Mouse (Mus musculus) cerebellum, adult 11 months (tissue): ENCODE measurements at regions not wholly inside any gene's neighbourhood (a gene's known extent, or its start where the extent isn't known, plus 50 kb on each side); places are given as distances from the start of the nearest gene placed in this dataset.

ENCODE experiments used
- DNase-seq: peaks from one replicate; pipeline ENCODE4 v3.0.0; 2022

DNA sequence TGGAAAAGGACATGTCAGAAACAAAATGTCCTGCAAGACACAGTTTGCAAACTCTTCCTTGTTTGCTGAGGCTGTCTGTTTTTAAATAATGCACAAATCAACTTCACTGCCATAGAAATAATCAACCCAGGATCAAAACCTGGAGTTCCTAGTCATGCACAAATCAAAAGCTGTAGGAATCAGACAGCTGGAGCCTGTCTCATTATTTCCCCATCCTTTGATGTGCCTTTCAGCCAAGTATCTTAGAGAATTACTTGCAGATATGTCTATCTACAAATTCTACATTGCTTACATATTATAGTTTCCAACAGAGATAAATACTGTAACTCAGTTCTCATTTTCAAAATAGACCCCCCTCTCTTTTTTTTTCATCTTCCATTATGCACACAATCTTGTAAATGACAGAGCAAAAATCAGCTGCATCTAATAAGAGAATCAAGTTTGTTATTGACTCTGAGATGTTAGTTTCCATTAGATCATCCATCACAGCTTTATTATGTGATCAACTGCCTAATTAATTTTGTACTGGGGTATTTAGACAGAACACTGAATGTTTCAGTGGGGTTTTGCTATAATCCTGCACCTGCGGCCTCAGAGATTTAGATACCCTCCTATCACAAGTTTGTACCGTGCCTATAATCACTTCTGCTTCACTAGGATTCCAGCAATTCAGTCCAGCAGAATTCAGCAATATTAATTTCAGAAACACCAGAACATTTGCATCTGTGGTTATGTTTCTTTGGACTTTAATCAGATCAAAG is 798.9 kb upstream of the Tenm2 start:
- no peak for DNase-seq

DNA sequence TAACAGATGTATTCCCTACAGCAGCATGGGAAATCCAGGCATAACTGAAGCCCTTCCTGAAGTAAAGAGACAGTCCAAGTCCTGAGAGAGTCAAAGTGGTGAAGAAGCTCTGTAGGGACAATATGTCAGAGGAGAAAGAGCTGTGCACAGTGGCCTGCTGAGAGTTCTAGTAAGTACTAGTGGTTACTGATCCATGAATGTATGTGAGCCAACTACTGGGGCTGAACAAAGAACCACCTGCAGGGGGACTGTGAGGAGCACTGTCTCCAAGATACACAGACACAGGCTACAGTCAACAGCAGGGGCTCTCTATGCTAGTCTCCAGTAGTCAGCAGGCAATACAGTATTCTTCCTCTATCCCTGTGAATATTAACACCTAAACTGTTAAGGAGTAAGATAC is 785.9 kb upstream of the Tenm2 start:
- DNase-seq, result no peak

DNA sequence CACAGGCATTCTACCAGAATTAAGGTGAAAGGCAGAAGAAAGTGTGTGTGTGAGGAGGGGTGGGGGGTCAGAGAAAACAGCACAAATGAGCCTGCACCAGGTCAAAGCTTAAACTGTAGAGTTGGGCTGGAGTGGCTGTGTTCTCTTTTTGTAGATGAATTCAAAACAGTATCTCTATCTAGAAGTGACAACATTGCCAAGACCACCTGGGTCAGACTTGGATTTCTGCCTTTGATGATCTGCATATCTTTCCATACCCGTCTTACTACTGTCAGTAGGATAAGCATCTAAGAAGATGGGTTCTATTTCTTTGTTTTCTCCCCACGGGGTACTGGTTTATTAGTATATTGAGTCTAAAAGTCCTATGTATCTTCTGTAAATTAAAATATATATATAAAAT is 742.4 kb upstream of the Tenm2 start:
- no peak for DNase-seq

DNA sequence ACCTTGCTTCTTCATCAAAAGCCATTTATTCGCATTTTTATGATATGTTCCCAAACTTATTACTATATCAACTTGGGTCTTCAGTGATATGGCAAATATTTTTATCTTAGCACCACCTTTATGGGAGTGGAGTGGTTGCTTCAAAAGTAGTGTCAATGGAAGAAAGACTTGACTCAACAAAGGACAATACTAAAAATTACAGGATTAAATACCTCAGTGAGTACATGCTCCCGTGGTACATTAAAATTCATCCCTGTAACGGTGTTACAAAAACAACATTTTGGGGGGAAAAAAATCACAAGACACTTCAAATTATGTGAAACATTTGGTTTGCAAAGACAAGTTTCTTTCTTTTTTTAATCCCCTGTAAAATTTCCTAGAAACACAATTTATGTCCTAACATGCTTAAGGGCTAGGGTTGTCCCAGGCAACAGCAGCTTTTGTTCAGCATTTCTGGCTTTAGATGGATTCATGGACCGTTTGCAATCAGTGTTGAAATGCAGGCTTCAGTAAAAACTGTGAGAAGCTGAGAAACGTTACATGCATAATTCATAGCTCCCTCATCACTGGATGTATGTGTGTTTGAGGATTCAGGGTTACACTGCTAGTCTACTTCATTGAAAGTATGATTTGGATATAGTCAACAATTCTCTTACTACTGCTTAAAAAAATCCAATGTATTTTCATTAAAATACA is 700.8 kb upstream of the Tenm2 start:
- DNase-seq, result no peak

DNA sequence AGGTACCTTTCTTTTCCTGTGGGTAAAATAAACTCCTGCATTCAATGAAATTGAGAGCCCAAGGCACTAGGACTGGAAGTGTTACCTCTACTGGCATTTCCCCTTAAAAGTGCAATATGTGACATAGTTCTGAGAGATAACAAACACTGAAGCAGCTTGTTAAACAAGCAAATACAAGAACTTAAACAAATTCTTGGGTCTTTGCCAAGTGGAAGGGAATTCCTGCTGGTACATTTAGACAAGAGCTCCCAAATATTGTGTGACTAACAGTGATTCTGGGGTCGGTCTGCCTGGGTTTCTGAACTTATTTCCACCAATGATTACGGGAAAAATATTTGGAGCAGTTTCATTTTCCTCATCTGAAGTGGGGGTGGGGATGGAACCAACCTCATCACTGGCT is 677.4 kb upstream of the Tenm2 start:
- DNase-seq, result no peak

DNA sequence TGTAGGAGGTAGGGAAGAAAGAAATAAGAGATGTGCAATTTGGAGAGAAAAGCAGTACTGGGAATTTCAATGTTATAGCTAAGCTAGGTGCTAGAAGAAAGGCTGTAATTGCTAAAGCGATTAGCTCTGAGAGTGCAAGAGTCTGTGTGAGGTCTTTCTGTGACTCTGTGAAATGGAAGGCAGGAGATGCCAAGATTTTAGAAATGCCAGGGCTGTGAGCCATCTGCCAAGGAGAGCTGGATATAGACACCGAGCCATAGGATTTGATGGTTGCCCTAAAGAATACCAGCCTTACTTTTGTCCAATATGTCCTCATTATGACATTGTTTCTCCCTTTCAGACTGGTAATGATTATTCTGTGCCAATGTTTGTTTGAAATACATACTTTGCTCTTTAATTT is 669.2 kb upstream of the Tenm2 start:
- no peak for DNase-seq

DNA sequence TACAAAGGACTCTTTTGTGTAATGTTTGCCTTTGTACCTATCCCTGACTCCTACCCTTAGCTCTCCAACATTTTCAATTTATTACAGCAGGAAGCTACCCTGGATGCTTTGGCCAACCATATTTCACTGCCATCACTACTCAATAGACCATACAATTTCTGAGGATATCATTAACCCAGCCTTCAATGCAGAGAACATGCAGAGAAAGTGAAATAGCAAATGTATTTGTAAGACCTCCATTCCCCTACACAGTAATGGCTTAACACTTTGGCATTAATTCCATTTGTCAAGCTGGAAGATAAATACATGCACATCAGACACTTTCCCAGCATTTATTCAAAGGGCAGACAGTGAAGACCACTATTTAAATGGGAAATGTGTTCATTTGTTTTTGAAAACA is 661.9 kb upstream of the Tenm2 start:
- DNase-seq, result no peak

DNA sequence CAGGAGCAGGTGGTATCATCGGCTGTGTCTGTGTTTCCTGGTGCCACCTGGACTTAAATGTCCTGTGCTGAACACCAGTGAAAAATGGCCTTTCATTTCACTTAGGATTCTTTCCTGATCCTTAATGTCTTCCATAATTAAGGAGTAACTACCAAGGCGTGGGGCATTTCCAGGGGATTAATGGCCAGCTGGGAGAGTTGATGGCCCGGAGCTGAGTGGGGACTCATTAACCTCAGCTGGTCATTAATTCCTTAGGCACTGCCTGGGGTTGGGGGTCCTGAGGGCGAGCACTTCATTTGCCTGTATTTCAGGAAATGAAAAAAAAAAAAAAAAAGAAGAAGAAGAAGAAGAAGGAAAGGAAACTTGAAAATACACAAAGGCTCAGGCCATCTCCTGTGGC is 647.0 kb upstream of the Tenm2 start:
- DNase-seq, result no peak

DNA sequence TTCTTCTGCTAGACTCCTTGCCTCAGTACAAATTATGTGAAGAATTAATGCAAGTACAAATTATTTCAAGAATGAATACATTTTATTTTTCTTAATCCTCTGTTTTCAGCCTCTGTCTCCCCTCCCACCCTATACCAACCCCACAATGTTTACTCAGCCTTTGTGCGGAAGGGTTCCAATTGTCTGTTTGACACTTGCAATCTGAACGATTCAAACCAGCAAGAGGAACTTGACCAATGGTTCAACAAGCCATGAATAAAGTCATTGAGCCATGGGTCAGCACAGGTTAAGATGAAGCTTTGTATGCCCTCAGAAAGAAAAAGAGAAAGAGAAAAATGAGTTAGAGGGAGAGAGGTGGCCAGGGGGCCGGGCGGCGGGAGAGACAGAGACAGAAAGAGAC is 601.5 kb upstream of the Tenm2 start:
- DNase-seq, result no peak

DNA sequence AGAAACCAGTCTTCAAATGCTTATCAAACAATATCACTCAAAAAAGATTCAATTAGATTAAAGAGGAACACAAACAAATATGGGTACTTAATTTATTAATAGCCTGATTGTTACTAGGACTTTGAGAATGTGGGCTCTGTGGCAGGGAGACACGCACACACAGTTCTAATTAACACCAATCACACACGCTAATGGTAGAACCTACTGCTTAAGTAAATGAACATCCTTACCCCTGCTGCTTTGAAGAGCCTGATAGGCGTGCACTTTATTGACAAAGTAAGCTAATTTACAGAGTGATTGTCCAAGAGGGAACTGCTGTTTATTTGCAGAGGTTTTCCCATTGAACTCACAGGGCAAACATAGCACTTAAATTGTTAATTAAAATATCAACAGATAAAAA is 595.2 kb upstream of the Tenm2 start:
- DNase-seq, result no peak

DNA sequence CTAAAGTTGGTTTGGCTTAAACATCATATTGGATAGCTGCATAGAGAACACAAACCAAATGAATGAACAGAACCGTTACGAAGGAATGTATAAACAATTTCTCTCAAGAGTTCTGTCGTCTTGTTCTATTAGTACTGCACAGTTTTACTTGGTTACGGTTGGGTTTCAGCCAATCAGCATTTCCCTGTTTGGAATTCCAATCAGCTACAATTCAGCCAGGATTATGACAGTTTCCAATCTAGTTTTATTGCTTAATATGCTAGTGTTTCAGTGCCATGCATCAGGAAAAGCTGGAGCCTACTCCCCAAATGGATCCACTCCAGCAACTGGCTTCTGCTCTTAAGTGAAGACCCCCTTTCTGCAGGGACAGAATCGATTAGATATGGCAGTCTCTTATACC is 571.0 kb upstream of the Tenm2 start:
- DNase-seq, result no peak

DNA sequence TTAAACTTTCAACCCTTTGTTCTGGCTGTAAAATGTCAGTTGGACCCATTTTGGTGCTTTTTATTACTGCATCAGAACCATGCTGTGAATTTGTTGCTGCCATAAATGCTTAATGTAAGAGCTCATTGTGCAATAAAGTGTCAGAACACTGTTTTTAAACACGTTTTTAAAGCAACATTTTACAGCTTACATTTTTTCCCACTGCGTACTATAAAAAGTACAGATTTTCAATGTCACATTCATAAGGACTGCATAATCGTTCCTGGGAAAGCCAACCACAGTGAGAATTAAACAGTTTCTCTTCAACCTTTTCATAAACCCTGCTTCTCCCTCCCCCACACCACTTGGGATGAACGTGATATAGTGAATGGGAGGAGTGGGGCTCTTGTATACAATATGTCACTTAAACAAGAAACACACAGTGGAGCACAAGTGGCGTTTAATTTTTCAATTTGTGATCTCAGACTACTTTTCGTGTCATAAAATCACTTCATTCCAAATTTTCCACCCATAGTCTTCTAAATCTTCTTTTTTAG is 563.1 kb upstream of the Tenm2 start:
- DNase-seq, result no peak

DNA sequence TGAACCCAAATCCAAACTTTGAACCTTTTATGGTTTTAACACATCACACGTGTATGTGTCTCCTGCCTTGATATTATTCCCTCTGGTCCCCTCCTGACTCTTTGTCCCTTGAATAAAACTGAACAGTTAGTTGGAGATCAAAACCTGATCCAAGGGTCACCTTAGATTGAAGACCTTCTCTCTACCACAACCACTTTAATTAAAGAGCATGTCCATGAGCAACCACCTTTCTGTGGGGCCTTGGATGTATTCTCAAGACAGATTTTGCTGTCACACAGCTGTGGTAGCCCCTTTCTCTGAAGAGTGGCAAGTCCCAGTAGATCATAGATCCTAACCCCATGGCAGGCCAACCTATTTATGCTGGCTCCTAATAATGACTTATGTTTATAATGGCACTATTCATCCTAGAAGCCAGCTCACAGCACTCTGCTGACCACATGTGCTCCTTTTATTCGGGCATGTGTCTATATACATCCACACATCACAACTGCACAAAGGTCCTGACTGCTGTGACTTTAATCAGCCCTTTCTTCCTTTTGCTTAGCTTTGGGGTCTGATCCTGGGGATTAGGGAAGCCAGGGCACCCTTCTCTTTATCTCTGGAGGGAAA is 536.8 kb upstream of the Tenm2 start:
- DNase-seq, result no peak

DNA sequence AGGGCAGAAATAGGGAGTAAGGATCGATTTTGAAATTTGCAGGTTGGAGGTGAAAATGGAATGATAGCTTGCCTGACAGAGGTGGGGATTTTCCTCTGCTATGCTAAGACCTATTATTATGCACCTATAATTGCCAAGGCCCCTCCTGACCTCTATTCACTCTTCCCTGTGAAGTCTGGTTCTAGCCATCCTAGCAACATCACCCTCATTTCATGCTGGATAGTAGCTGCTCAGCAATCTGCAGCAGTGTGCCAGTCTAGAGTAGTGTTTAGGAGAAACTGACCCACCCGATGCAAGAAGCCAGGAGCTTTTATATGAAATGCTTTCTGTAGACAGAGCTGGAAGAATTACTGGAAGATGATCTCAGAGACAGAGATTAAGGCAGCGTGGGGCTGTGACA is 535.1 kb upstream of the Tenm2 start:
- no peak for DNase-seq

DNA sequence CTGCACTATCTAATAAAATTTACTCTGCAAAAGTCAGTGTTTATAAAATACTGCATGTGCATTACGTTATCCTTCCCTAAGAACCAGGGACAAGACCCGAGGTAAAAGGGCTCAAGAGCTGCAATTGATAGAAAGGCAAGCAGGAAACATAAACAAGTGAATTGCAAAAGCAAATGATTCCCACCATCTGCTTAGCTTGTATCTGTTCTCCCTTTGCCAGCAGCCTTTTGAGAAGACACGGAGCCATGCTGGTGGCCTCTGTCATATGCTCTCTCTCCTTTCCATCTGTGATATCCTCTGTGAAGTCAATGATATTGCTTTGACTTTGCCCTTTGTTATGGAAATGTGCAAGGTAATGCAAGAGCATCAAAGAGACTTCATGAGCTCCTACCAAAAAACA is 532.4 kb upstream of the Tenm2 start:
- no peak for DNase-seq

DNA sequence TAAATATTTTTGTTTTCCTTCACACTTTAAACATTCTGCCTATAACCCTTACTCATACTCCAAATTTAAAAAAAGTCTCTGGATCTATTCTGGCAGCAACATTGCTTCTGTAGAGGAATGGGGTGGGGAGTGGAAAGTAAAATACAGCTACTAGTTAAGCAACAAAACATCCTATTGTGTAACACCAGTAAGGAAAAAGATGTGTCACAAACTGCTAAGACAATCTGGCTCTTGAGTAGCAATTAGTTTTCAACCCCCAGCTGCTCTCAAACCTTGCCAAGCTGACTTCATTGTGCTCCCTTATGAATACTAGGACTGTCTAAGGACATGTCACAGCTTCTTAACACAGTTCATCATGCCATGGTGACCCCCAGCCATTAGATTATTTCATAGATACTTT is 500.2 kb upstream of the Tenm2 start:
- DNase-seq, result no peak

DNA sequence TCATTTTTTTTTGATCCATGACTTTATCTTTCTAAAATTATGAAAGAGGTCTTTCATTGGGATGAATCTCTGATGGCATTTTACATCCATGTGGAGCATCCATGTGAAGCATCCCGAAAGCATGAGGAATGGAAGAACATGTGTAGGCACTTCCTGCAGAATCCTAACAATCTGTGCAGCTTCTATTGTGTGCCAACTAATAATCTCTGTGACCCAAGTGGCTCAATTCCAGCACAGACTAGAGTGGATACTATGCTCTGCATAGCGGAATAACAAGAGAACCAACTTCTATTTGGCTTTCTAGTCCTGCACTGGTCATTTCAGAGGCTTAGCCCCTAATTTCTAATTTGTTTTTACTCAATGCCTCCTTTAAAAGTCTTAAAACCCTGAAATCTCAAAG is 499.7 kb upstream of the Tenm2 start:
- DNase-seq, result no peak

DNA sequence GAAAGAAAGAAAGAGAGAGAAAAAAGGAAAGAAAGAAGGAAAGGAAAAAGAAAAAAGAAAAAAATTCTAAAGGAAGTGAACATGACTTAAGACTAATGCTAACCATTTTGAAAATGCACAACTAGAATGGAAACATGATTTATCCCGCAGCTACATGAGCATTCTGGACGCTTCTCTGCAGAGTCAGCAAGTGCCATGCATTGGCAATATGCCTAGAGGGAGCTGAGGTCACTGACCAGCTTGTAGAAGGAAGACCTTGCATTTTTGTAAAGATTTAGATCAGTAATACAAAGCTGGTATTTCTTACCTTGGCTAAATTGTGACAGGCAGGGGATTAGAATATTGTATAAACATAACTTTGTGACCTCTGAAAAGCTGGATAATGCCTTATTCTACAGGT is 461.2 kb upstream of the Tenm2 start:
- no peak for DNase-seq

DNA sequence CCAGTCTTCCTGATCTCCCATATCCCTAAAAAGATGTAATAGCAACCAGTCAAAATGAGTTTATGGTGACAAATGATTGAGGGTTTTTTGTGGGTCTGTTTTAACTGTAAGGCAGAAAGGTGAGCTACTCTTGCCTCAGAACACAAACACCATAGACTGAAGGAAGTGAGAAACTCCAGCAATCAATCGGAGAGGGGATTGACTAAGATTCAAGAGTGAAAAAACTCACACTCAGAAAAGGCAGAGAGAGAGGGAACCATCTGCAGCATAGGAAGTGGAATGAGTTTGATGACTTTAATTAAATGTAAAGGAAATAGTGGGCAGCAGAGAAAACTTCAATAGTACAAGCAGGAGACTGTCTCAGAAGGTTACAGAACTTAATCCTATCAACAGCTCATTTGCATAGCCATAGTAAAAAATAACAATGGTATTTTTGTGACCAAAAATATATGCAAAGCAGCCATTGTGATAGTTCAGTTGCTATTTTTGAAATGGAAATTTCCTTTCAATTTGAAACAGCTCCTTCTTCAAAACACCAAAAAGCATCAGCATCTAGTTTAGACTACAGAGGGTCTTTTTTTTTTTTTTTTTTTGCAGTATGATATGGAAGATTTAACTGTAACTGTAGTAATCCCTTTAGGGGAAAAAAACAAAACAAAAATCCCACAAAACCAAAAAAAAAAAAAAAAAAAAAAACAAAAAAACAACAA is 442.9 kb upstream of the Tenm2 start:
- no peak for DNase-seq

DNA sequence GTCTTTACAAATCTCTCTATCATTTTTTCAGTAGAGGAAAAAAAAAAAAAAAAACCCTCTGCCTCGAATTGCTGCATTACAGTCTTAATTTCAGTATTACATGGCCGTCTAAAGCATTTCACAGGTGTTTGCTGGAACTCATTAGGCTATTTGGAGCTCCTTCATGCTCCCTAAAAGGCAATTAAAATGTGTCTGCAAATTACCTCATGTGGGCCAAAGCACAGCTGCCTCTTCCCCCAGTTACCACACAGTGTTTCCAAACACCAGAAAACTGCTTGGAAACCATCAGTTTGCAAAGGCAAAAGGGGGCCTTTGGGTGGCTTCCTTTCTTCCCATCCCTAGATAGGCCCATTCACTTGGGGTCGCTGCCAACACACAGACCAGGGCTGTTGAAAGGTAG is 435.6 kb upstream of the Tenm2 start:
- no peak for DNase-seq

DNA sequence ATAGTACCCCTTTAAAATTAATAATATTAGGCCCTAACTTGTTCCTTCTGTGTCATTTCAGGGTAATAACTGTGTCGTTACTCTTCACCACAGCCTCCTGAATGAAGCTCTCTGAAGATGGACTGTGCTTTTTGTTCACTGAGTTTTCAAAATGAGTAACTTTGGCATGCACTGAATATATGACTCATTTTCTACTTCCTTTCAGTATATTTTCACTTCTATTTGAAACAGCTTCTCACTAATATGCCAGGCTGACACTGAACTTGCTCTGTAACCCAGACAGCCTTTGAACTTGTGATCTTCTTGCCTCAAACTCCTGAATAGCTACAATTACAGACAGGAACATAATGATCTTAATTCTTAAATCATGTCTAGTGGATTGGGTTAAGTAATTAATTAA is 431.2 kb upstream of the Tenm2 start:
- no peak for DNase-seq

DNA sequence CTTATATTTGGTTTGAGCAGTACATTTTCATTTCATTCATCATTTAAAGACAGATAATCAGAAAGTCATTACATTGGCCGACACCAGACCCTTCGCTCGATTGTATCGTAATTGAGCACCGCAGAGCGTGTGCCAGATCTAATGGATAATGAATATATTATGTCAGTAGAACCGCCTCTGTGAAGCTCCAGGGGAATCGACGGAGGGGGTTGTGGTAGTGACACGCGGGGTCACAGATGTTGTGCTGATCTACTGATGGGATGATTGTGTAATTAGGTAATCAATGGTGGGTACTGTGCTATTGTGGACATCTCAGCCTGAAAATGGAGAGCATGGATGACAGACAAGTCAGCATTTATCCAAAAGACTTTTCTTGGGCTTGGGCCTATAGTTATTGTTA is 414.3 kb upstream of the Tenm2 start:
- DNase-seq, result no peak

DNA sequence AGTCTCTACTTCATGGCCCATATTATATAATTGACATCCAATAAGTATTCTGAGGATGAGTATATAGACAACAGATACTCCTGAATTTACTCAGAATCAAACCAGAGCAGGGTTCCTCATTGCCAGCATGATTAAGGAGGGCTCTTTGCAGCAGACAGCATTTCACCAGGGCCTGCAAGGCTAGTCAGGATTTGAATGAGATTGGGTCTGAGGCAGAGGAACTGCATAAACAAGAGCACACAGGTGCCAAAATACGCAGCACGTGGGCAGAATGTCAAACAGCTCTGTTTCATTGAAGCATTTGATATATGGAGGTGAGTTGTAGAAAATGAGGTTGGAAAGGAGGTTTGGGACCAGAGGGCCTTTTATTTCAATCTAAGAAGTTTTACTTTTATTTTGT is 387.5 kb upstream of the Tenm2 start:
- DNase-seq, result no peak

DNA sequence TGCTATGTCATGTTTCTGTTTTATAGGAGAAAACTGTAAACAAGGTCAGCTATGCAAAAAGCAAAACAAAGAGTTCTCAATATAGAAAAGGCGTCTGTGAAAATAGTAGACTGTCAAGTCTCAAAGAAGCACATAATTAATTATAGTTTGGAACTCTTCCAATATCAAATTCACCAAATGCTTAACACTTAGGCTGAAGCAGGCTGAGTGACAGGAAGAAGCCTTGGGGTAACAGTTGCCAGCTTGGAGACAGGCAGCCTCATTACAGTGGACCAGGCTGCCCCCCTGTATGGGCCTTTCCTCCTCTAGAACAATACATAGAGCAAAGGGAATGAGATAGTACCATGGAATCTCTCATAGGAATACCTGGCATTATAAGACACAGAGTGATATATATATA is 364.8 kb upstream of the Tenm2 start:
- no peak for DNase-seq
